Mouse (Mus musculus) mouse embryonic stem cell (cell line): ENCODE data around the gene Npm1.

ENCODE experiments used
- in situ Hi-C, 2 experiments: fragments of 300-500 bp; cut with MboI; formaldehyde crosslinking; loops; 1 replicate in 1 of 2; 3 replicates in 1 of 2; pipeline ENCODE4 v1.14.3; 2019 to 2020; ENCODE audit warnings: low sequenced_read_pairs in 2 of 2, low pct_unique_long_range_greater_than_20kb in 1 of 2, mixed read lengths in 1 of 2; ENCODE audit not compliant: unreplicated experiment in 1 of 2

Npm1 gene

GRCm38 (mm10) chr11:33149453-33149852 lies 13.6 kb downstream of the Npm1 start:
- in situ Hi-C loops: loop anchor here in 1 of 2 experiments (25.0 kb wide), 1 partner anchor 187 kb away; no protein-coding TSS in a partner anchor

- in situ Hi-C loops: loop anchor here in 1 of 2 experiments (25.0 kb wide), 1 partner anchor 187 kb away; no protein-coding TSS in a partner anchor
These were observed 13.9 kb downstream of the Npm1 start for GRCm38 (mm10) chr11:33149088-33149436.

GRCm38 (mm10) chr11:33148338-33149087 lies 14.5 kb downstream of the Npm1 start:
- in situ Hi-C loops: loop anchor here in 1 of 2 experiments (25.0 kb wide), 1 partner anchor 186 kb away; no protein-coding TSS in a partner anchor

GRCm38 (mm10) chr11:33147572-33148337 lies 15.3 kb downstream of the Npm1 start:
- in situ Hi-C loops: loop anchor here in 1 of 2 experiments (25.0 kb wide), 1 partner anchor 185 kb away; no protein-coding TSS in a partner anchor

- in situ Hi-C loops: loop anchor here in 1 of 2 experiments (25.0 kb wide), 1 partner anchor 185 kb away; no protein-coding TSS in a partner anchor
These were observed 15.8 kb downstream of the Npm1 start, which contains the start of gene Fgf18 for GRCm38 (mm10) chr11:33147171-33147571. Gene Fgf18 (minus strand): TSS chr11:33147400.

- in situ Hi-C loops: loop anchor here in 1 of 2 experiments (25.0 kb wide), 1 partner anchor 184 kb away; no protein-coding TSS in a partner anchor
These were observed 16.3 kb downstream of the Npm1 start for GRCm38 (mm10) chr11:33146651-33147131.

GRCm38 (mm10) chr11:33146143-33146497 lies 16.9 kb downstream of the Npm1 start:
- in situ Hi-C loops: loop anchor here in 1 of 2 experiments (25.0 kb wide), 1 partner anchor 184 kb away; no protein-coding TSS in a partner anchor

GRCm38 (mm10) chr11:33145201-33146142 lies 17.5 kb downstream of the Npm1 start:
- in situ Hi-C loops: loop anchor here in 1 of 2 experiments (25.0 kb wide), 1 partner anchor 183 kb away; no protein-coding TSS in a partner anchor

GRCm38 (mm10) chr11:33143906-33144305 lies 19.1 kb downstream of the Npm1 start:
- in situ Hi-C loops: loop anchor here in 1 of 2 experiments (25.0 kb wide), 1 partner anchor 182 kb away; no protein-coding TSS in a partner anchor

- in situ Hi-C loops: loop anchor here in 1 of 2 experiments (25.0 kb wide), 1 partner anchor 180 kb away; no protein-coding TSS in a partner anchor
These were observed 20.2 kb downstream of the Npm1 start for GRCm38 (mm10) chr11:33142801-33143200.

GRCm38 (mm10) chr11:33140111-33140460 lies 22.9 kb downstream of the Npm1 start:
- in situ Hi-C loops: loop anchor here in 1 of 2 experiments (25.0 kb wide), 1 partner anchor 178 kb away; no protein-coding TSS in a partner anchor

- in situ Hi-C loops: loop anchor here (5.0 to 25.0 kb wide), 2 partner anchors 177 kb away; no protein-coding TSS in a partner anchor
These were observed 23.4 kb downstream of the Npm1 start for GRCm38 (mm10) chr11:33139458-33140110.

GRCm38 (mm10) chr11:33138686-33139085 lies 24.3 kb downstream of the Npm1 start:
- in situ Hi-C loops: loop anchor here (5.0 to 25.0 kb wide), 2 partner anchors 176 kb away; no protein-coding TSS in a partner anchor

GRCm38 (mm10) chr11:33134391-33134986 lies 28.5 kb downstream of the Npm1 start:
- in situ Hi-C loops: loop anchor here in 1 of 2 experiments (25.0 kb wide), 1 partner anchor 172 kb away; no protein-coding TSS in a partner anchor

- in situ Hi-C loops: loop anchor here in 1 of 2 experiments (25.0 kb wide), 1 partner anchor 170 kb away; no protein-coding TSS in a partner anchor
These were observed 30.2 kb downstream of the Npm1 start for GRCm38 (mm10) chr11:33132619-33133338.

- in situ Hi-C loops: loop anchor here in 1 of 2 experiments (25.0 kb wide), 1 partner anchor 165 kb away; no protein-coding TSS in a partner anchor
These were observed 35.9 kb downstream of the Npm1 start for GRCm38 (mm10) chr11:33127058-33127457.
